Mouse (Mus musculus): Measurements from ENCODE around the gene Ktn1. TPM values are rescaled to one million over a fixed set of nuclear protein-coding genes. Genes with fewer than 3 reads are reported as not detected.

The Ktn1 gene
- polyA plus RNA-seq, 1 experiment from 2014 or later, result 88.1 TPM

- Histone ChIP-seq H3K4me2 (ENCODE audit: low read length) (no peak overlapping the region), H3K9ac (replicated peaks; ENCODE audit: low read length) (no peak overlapping the region), H3K9me3 (ENCODE audit: control insufficient read depth, low read length) (no peaks in the 10 kb centered on the region), H3K27me3 (ENCODE audit: control insufficient read depth, insufficient read depth, low read length) (no peaks in the 10 kb centered on the region), H3K36me3 (ENCODE audit: control insufficient read depth, insufficient read depth, low read length) (peaks cover 45% of the 10 kb centered on the region), H3K27ac (replicated peaks; ENCODE audit: low read depth, low read length) (no peak overlapping the region), H3K4me3 (replicated peaks; ENCODE audit: low read depth, low read length) (no peak overlapping the region), H3K4me1 (ENCODE audit: control insufficient read depth, insufficient read depth, low read length) (no peaks in the 10 kb centered on the region)
- no peak for ATAC-seq (ENCODE audit: low FRiP score, low TSS enrichment)
- 73% methylated on average over 5 of the region's 5 CpGs for WGBS
- DNase-seq, result no peak
These were observed 50.9 kb downstream of the Ktn1 start for GRCm38 (mm10) chr14:47699126-47699525.

DNA sequence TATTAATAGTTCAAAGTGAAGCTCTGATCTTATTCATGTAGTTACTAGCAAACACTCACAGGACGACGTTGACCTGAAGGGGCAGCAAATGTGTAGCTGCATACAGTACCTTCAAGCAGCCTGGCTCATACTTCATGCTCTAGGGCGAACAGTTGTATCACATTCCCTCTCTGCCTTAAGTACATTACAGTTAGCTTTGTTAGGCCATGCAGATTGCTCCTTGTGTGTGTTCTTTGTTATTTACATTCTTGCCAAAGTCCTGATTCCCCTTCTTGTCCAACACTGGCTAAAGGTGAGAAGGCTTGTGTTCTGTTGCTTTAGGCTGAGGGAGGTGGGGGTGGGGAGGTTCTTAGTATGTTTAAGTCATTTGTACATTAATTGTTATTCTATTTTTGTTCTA, 61.3 kb downstream of the Ktn1 start:
- ATAC-seq (ENCODE audit: low FRiP score, low TSS enrichment) (no peak), DNase-seq (no peak)
- H3K4me3 ChIP-seq (replicated peaks; ENCODE audit: low read depth, low read length), result no peak overlapping the region
- H3K9ac ChIP-seq (replicated peaks; ENCODE audit: low read length), result no peak overlapping the region
- WGBS, result 83% methylated on average over 3 of the region's 3 CpGs
- no peaks in the 10 kb centered on the region for H3K27me3 ChIP-seq (ENCODE audit: control insufficient read depth, insufficient read depth, low read length)
- H3K36me3 ChIP-seq (ENCODE audit: control insufficient read depth, insufficient read depth, low read length), result peaks cover 74% of the 10 kb centered on the region
- no peaks in the 10 kb centered on the region for H3K9me3 ChIP-seq (ENCODE audit: control insufficient read depth, low read length)
- no peak overlapping the region for H3K4me2 ChIP-seq (ENCODE audit: low read length)
- H3K27ac ChIP-seq (replicated peaks; ENCODE audit: low read depth, low read length), result no peak overlapping the region
- H3K4me1 ChIP-seq (ENCODE audit: control insufficient read depth, insufficient read depth, low read length), result no peaks in the 10 kb centered on the region

- 91% methylated on average over 3 of the region's 3 CpGs for WGBS
These were observed 67.5 kb downstream of the Ktn1 start for GRCm38 (mm10) chr14:47715771-47716170.

GRCm38 (mm10) chr14:47717916-47718606, 69.8 kb downstream of the Ktn1 start:
- 93% methylated on average over 14 of the region's 14 CpGs for WGBS
- ATAC-seq (ENCODE audit: low FRiP score, low TSS enrichment), result no peak

More at GRCm38 (mm10) chr14:47715771-47716170, 67.5 kb downstream of the Ktn1 start:
- DNase-seq (no peak), ATAC-seq (ENCODE audit: low FRiP score, low TSS enrichment) (no peak)
- H3K27me3 ChIP-seq (ENCODE audit: control insufficient read depth, insufficient read depth, low read length), result no peaks in the 10 kb centered on the region
- no peaks in the 10 kb centered on the region for H3K4me1 ChIP-seq (ENCODE audit: control insufficient read depth, insufficient read depth, low read length)
- no peak overlapping the region for H3K9ac ChIP-seq (replicated peaks; ENCODE audit: low read length)
- H3K9me3 ChIP-seq (ENCODE audit: control insufficient read depth, low read length), result no peaks in the 10 kb centered on the region
- H3K4me3 ChIP-seq (replicated peaks; ENCODE audit: low read depth, low read length), result no peak overlapping the region
- no peak overlapping the region for H3K27ac ChIP-seq (replicated peaks; ENCODE audit: low read depth, low read length)
- H3K36me3 ChIP-seq (ENCODE audit: control insufficient read depth, insufficient read depth, low read length), result peaks cover 45% of the 10 kb centered on the region
- no peak overlapping the region for H3K4me2 ChIP-seq (ENCODE audit: low read length)

DNA sequence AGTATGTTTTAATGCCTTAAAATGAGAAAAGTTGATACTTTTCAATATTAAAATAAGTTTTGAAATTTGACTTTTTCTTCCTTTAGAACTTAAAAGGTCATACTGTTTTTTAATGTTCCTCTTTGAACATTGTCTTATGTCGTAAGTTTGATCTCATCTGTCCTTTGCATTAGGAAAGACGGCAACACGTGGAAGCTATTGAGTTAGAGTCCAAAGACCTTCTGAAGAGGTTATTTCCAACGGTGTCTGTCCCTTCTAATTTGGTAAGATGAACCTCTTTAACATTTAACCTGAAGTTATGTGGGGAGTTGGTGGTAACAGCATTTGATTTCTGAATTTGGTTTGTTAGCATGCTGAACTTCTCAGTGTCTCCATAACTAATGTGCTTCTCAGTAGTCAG, 71.8 kb downstream of the Ktn1 start:
- WGBS, result 94% methylated on average over 4 of the region's 4 CpGs
- H3K27ac ChIP-seq (replicated peaks; ENCODE audit: low read depth, low read length), result no peak overlapping the region
- peaks cover 46% of the 10 kb centered on the region for H3K36me3 ChIP-seq (ENCODE audit: control insufficient read depth, insufficient read depth, low read length)
- H3K9me3 ChIP-seq (ENCODE audit: control insufficient read depth, low read length), result no peaks in the 10 kb centered on the region
- H3K4me3 ChIP-seq (replicated peaks; ENCODE audit: low read depth, low read length), result no peak overlapping the region
- H3K27me3 ChIP-seq (ENCODE audit: control insufficient read depth, insufficient read depth, low read length), result no peaks in the 10 kb centered on the region
- DNase-seq (no peak), ATAC-seq (ENCODE audit: low FRiP score, low TSS enrichment) (no peak)
- no peak overlapping the region for H3K4me2 ChIP-seq (ENCODE audit: low read length)
- no peak overlapping the region for H3K9ac ChIP-seq (replicated peaks; ENCODE audit: low read length)
- H3K4me1 ChIP-seq (ENCODE audit: control insufficient read depth, insufficient read depth, low read length), result no peaks in the 10 kb centered on the region

More at GRCm38 (mm10) chr14:47717916-47718606, 69.8 kb downstream of the Ktn1 start:
- H3K9ac ChIP-seq (replicated peaks; ENCODE audit: low read length), result no peak overlapping the region
- no peaks in the 10 kb centered on the region for H3K27me3 ChIP-seq (ENCODE audit: control insufficient read depth, insufficient read depth, low read length)
- no peak overlapping the region for H3K4me2 ChIP-seq (ENCODE audit: low read length)
- H3K9me3 ChIP-seq (ENCODE audit: control insufficient read depth, low read length), result no peaks in the 10 kb centered on the region
- H3K27ac ChIP-seq (replicated peaks; ENCODE audit: low read depth, low read length), result no peak overlapping the region
- H3K4me3 ChIP-seq (replicated peaks; ENCODE audit: low read depth, low read length), result no peak overlapping the region
- H3K4me1 ChIP-seq (ENCODE audit: control insufficient read depth, insufficient read depth, low read length), result no peaks in the 10 kb centered on the region
- no peak for DNase-seq
- peaks cover 39% of the 10 kb centered on the region for H3K36me3 ChIP-seq (ENCODE audit: control insufficient read depth, insufficient read depth, low read length)

GRCm38 (mm10) chr14:47723035-47723434, 74.8 kb downstream of the Ktn1 start:
- DNase-seq, result no peak
- Histone ChIP-seq H3K27ac (replicated peaks; ENCODE audit: low read depth, low read length) (no peak overlapping the region), H3K36me3 (ENCODE audit: control insufficient read depth, insufficient read depth, low read length) (peaks cover 64% of the 10 kb centered on the region), H3K4me1 (ENCODE audit: control insufficient read depth, insufficient read depth, low read length) (no peaks in the 10 kb centered on the region), H3K9me3 (ENCODE audit: control insufficient read depth, low read length) (no peaks in the 10 kb centered on the region), H3K4me3 (replicated peaks; ENCODE audit: low read depth, low read length) (no peak overlapping the region), H3K9ac (replicated peaks; ENCODE audit: low read length) (no peak overlapping the region), H3K27me3 (ENCODE audit: control insufficient read depth, insufficient read depth, low read length) (no peaks in the 10 kb centered on the region), H3K4me2 (ENCODE audit: low read length) (no peak overlapping the region)
- ATAC-seq (ENCODE audit: low FRiP score, low TSS enrichment), result no peak

DNA sequence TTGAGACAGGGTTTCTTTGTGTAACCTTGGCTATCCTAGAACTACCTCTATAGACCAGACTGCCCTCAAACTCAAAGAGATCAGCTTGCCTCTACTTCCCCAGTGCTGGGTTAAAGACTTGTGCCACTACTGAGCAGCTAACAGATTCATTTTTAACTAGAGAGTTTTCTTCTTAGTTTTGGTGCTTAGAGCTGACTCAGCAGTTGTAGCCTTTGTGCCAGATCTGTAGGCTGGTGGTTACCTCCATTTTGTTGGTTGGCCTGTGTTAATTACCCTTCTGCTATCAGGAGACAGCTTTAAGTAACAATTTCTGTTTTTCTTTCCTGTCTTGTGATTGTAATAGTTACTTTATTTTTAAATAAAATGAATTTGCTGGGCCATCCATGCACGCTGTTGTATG, 80.3 kb downstream of the Ktn1 start:
- ATAC-seq (ENCODE audit: low FRiP score, low TSS enrichment) (no peak), DNase-seq (no peak)
- Histone ChIP-seq H3K9me3 (ENCODE audit: control insufficient read depth, low read length) (no peaks in the 10 kb centered on the region), H3K36me3 (ENCODE audit: control insufficient read depth, insufficient read depth, low read length) (peaks cover 89% of the 10 kb centered on the region), H3K4me1 (ENCODE audit: control insufficient read depth, insufficient read depth, low read length) (no peaks in the 10 kb centered on the region), H3K9ac (replicated peaks; ENCODE audit: low read length) (no peak overlapping the region), H3K27me3 (ENCODE audit: control insufficient read depth, insufficient read depth, low read length) (no peaks in the 10 kb centered on the region), H3K4me2 (ENCODE audit: low read length) (no peak overlapping the region), H3K27ac (replicated peaks; ENCODE audit: low read depth, low read length) (no peak overlapping the region), H3K4me3 (replicated peaks; ENCODE audit: low read depth, low read length) (no peak overlapping the region)
- 95% methylated on average over 1 of the region's 1 CpGs for WGBS

DNA sequence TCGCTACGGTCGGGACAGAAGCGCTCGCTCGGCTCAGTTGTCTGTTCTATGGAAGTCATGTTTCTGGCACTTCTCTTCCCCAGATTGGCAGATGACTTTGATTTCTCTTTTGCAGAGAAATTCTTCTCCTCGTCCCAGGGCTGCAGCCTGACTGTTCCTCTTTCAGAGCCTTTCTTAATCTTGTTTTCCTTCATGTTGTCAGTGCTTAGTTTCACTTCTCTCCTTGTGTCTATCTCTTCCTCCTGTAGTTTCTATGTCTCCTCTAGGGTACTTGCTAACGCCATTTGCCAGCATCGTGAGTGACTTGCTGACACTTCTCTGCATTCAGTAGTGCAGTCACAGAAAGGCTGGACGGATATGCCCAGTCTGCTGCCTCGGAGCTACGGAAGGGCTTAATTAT, 87.1 kb downstream of the Ktn1 start:
- no peak overlapping the region for H3K4me2 ChIP-seq (ENCODE audit: low read length)
- H3K36me3 ChIP-seq (ENCODE audit: control insufficient read depth, insufficient read depth, low read length), result peaks cover 68% of the 10 kb centered on the region
- ATAC-seq (ENCODE audit: low FRiP score, low TSS enrichment), result no peak

DNA sequence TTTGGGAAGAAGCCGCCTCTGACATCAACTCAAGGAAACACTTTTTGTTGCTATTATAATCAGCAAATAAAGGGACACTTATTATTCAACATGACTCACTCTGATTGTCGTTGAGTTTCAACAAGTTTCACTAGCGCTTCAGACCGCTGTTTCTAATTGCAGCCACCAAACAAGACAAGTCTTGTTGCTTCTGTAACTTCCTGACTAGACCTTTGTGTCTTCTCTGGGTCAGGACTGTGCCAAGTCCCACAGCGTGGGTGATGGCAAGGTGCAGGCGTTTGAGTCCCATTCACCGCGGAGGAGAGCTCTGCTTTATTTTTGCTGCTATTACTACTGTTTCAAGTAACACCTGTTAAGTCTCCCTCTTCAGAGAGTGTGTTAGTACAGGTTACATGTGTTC, 88.2 kb downstream of the Ktn1 start:
- H3K4me2 ChIP-seq (ENCODE audit: low read length), result no peak overlapping the region
- no peak for DNase-seq

More for the DNA sequence above, 87.1 kb downstream of the Ktn1 start:
- no peaks in the 10 kb centered on the region for H3K9me3 ChIP-seq (ENCODE audit: control insufficient read depth, low read length)
- 94% methylated on average over 12 of the region's 12 CpGs for WGBS
- H3K4me1 ChIP-seq (ENCODE audit: control insufficient read depth, insufficient read depth, low read length), result no peaks in the 10 kb centered on the region
- no peak overlapping the region for H3K27ac ChIP-seq (replicated peaks; ENCODE audit: low read depth, low read length)
- DNase-seq, result no peak
- H3K9ac ChIP-seq (replicated peaks; ENCODE audit: low read length), result no peak overlapping the region
- H3K27me3 ChIP-seq (ENCODE audit: control insufficient read depth, insufficient read depth, low read length), result no peaks in the 10 kb centered on the region
- no peak overlapping the region for H3K4me3 ChIP-seq (replicated peaks; ENCODE audit: low read depth, low read length)

More for the DNA sequence above, 88.2 kb downstream of the Ktn1 start:
- Histone ChIP-seq H3K4me1 (ENCODE audit: control insufficient read depth, insufficient read depth, low read length) (no peaks in the 10 kb centered on the region), H3K36me3 (ENCODE audit: control insufficient read depth, insufficient read depth, low read length) (peaks cover 59% of the 10 kb centered on the region), H3K9ac (replicated peaks; ENCODE audit: low read length) (no peak overlapping the region), H3K27me3 (ENCODE audit: control insufficient read depth, insufficient read depth, low read length) (no peaks in the 10 kb centered on the region), H3K4me3 (replicated peaks; ENCODE audit: low read depth, low read length) (no peak overlapping the region), H3K27ac (replicated peaks; ENCODE audit: low read depth, low read length) (no peak overlapping the region), H3K9me3 (ENCODE audit: control insufficient read depth, low read length) (no peaks in the 10 kb centered on the region)
- 92% methylated on average over 8 of the region's 8 CpGs for WGBS
- no peak for ATAC-seq (ENCODE audit: low FRiP score, low TSS enrichment)
